Mouse (Mus musculus) embryonic facial prominence, embryonic 11.5 days (tissue): Measurements from ENCODE around the gene Elf3. TPM values are rescaled to one million over a fixed set of nuclear protein-coding genes. Genes with fewer than 3 reads are reported as not detected.

Experiments used
- ATAC-seq: fragments of 200-750 bp; cut with Nextera tagmentation; replicated peaks from 2 replicates; pipeline ENCODE4 v1.8.0; 2017; ENCODE audit warnings: low read depth; ENCODE audit not compliant: insufficient number of reproducible peaks, low FRiP score, low TSS enrichment
- DNase-seq: peaks from one replicate; pipeline ENCODE4 v3.0.0-alpha.2; 2015; ENCODE audit warnings: low spot score
- H3K27ac ChIP-seq: fragments of 300-500 bp; sonication (generic); replicated peaks from 2 replicates; pipeline ENCODE4 v1.5.1; 2014; ENCODE audit warnings: mild to moderate bottlenecking, low read depth, low read length, control low read depth
- H3K27me3 ChIP-seq: fragments of 300-500 bp; sonication (generic); 2 replicates; pipeline ENCODE4 v1.6.1; 2014; ENCODE audit warnings: mild to moderate bottlenecking, low read length, moderate library complexity, mixed read lengths; ENCODE audit not compliant: control insufficient read depth, insufficient read depth
- H3K36me3 ChIP-seq: fragments of 300-500 bp; sonication (generic); replicated peaks from 2 replicates; pipeline ENCODE4 v1.6.1; 2014; ENCODE audit warnings: low read depth, mild to moderate bottlenecking, low read length, moderate library complexity, mixed read lengths; ENCODE audit not compliant: control insufficient read depth, insufficient read depth
- H3K4me1 ChIP-seq: fragments of 300-500 bp; sonication (generic); 2 replicates; pipeline ENCODE4 v1.6.1; 2014; ENCODE audit warnings: low read length, mixed read lengths; ENCODE audit not compliant: control insufficient read depth, insufficient read depth
- H3K4me2 ChIP-seq: fragments of 300-500 bp; sonication (generic); 2 replicates; pipeline ENCODE4 v1.6.1; 2014; ENCODE audit warnings: low read depth, mild to moderate bottlenecking, control low read depth, low read length, moderate library complexity
- H3K4me3 ChIP-seq: fragments of 300-500 bp; sonication (generic); 2 replicates; pipeline ENCODE4 v1.5.1; 2014; ENCODE audit warnings: low read depth, low read length, control low read depth
- H3K9ac ChIP-seq: fragments of 300-500 bp; sonication (generic); replicated peaks from 2 replicates; pipeline ENCODE4 v1.6.1; 2014; ENCODE audit warnings: mild to moderate bottlenecking, control low read depth, low read length
- H3K9me3 ChIP-seq: fragments of 300-500 bp; sonication (generic); replicated peaks from 2 replicates; pipeline ENCODE4 v1.6.1; 2016; ENCODE audit warnings: mild to moderate bottlenecking, low read length, inconsistent platforms, mixed read lengths; ENCODE audit not compliant: control insufficient read depth
- WGBS: fragments of 180-500 bp; shearing (Covaris S2); extraction: QIAGEN DNeasy Blood & Tissue Kit; methylation state at CpG from one replicate; pipeline ENCODE4 v1.1.7; 2014; 5-methylcytosine and 5-hydroxymethylcytosine counted together
- polyA plus RNA-seq: library from polyadenylated mRNA; unstranded; fragments of >200 nt; fragmentation: Nextera tagmentation; extraction: Ambion mirVana; gene quantifications from 2 replicates; pipeline ENCODE4 v1.2.1, GENCODE M21; 2014

The Elf3 gene
- polyA plus RNA-seq, 1 experiment from 2014 or later = 2.9 TPM

- H3K9ac ChIP-seq = no peak overlapping the region
- no peak overlapping the region for H3K4me2 ChIP-seq
- H3K4me1 ChIP-seq = no peaks in the 10 kb centered on the region; the same call in 1 of the 2 replicates
- 85% methylated on average over 9 of the region's 9 CpGs for WGBS
- H3K4me3 ChIP-seq = no peak overlapping the region
- DNase-seq (no peak), ATAC-seq (no peak)
- no peaks in the 10 kb centered on the region for H3K27me3 ChIP-seq
- H3K36me3 ChIP-seq = no peaks in the 10 kb centered on the region
- no peak overlapping the region for H3K27ac ChIP-seq
- no peaks in the 10 kb centered on the region for H3K9me3 ChIP-seq
Measured at GRCm38 (mm10) chr1:135213772-135214640, 44.4 kb downstream of the Elf3 start.

DNA sequence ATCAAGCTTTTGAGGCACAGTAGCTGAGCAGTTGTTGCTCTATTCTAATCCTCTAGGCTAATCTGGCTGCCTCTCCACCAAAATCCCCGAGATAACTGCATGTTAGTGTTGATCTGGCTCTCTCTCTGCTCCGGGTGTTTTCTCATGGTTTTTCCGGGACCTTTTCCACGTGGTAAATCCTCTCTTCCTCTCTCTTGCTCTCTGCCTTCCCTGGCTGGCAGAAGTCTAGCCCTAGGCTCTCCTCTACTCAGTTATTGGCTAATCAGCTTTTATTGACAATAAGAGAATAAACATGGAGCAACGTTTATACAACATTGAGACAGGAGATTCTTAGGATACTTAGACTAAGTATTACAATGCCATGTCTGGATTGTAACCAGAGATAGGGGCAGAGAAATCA lies 47.9 kb downstream of the Elf3 start:
- Histone ChIP-seq H3K4me2 (no peak overlapping the region), H3K4me1 (no peaks in the 10 kb centered on the region), H3K27me3 (no peaks in the 10 kb centered on the region), H3K36me3 (no peaks in the 10 kb centered on the region), H3K9me3 (no peaks in the 10 kb centered on the region), H3K27ac (no peak overlapping the region), H3K9ac (no peak overlapping the region), H3K4me3 (no peak overlapping the region)
- 65% methylated on average over 5 of the region's 5 CpGs for WGBS
- DNase-seq = no peak
- no peak for ATAC-seq

DNA sequence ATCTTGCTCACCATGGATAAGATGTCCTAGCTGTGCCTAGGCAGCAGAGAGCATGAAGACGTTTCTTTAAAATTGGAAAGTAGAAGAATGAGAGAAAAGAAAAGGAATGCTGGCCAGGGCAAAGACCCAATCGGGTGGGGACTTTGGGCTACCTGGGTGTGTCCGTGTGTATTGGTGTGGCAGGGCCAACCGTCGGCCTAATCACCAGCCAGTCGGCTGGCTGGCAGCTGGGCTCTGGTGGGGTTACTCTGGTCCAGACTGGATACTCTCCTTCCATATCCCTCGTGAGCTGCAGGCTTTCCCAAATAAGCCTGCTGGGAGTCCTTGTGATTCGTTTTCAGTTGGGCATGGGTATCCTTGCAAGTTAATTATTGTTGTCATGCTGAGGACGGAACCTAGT lies 49.7 kb downstream of the Elf3 start:
- ATAC-seq = no peak
- no peak for DNase-seq
- no peak overlapping the region for H3K4me3 ChIP-seq
- H3K9ac ChIP-seq = no peak overlapping the region
- no peaks in the 10 kb centered on the region for H3K36me3 ChIP-seq
- H3K4me1 ChIP-seq = no peaks in the 10 kb centered on the region
- H3K4me2 ChIP-seq = no peak overlapping the region
- H3K27ac ChIP-seq = no peak overlapping the region
- no peaks in the 10 kb centered on the region for H3K27me3 ChIP-seq
- H3K9me3 ChIP-seq = no peaks in the 10 kb centered on the region
- WGBS = 71% methylated on average over 9 of the region's 9 CpGs

GRCm38 (mm10) chr1:135206586-135207339 lies 51.6 kb downstream of the Elf3 start:
- no peaks in the 10 kb centered on the region for H3K27me3 ChIP-seq
- no peaks in the 10 kb centered on the region for H3K9me3 ChIP-seq
- H3K27ac ChIP-seq = no peak overlapping the region
- no peak overlapping the region for H3K4me2 ChIP-seq
- DNase-seq = no peak
- H3K36me3 ChIP-seq = no peaks in the 10 kb centered on the region
- no peak overlapping the region for H3K4me3 ChIP-seq
- ATAC-seq = no peak
- 88% methylated on average over 14 of the region's 14 CpGs for WGBS
- no peaks in the 10 kb centered on the region for H3K4me1 ChIP-seq
- no peak overlapping the region for H3K9ac ChIP-seq

GRCm38 (mm10) chr1:135205257-135205656 lies 53.1 kb downstream of the Elf3 start:
- 51% methylated on average over 4 of the region's 4 CpGs for WGBS
- ATAC-seq (no peak), DNase-seq (no peak)
- H3K4me2 ChIP-seq = no peak overlapping the region
- H3K9me3 ChIP-seq = no peaks in the 10 kb centered on the region
- no peaks in the 10 kb centered on the region for H3K27me3 ChIP-seq
- H3K9ac ChIP-seq = no peak overlapping the region
- H3K36me3 ChIP-seq = no peaks in the 10 kb centered on the region
- H3K4me1 ChIP-seq = no peaks in the 10 kb centered on the region
- H3K27ac ChIP-seq = no peak overlapping the region
- H3K4me3 ChIP-seq = no peak overlapping the region

DNA sequence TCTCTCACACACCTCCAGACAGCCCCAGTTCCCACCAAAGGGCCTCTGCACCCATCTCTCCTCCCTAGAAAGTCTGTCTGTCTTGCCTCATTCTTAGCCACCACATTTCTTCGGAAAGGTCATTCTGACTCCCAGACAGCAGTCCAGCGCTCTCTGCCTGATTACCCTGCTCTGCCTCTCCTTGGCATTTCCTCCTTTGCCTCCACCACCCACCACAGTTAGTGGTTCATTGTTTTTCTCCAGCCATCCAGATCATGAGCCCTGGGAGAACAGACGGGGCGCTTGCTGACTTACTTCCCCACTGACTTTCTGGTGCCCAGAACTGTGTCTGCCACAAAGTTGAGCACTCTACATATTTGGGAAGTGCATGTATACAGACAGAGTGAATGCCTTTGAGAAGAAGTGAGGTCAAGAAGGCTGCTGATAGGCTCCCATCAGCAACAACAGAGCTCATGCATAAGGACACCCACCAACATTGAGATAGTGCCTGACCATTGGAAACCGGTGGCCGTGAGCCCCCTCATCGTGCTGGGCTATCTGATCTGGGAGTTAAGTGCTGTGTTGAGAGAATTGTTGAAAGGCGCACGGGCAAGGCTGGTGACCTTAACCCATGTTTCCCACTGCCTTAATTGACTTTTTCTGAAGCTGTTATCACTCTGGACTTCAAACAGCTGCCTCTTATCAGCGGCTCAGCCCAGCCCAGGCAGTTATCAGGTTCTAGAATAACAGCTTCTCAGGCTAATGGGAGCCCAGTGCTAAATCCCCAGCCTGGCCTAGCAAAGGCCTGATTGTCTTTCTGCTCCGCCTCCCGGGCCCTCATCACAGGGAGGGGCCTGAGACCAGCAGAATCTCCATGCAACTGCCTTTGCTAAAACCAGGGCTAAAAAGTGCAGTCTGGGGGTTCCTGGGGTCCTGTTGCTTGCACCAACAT lies 53.9 kb downstream of the Elf3 start:
- no peak for DNase-seq
- H3K27me3 ChIP-seq = no peaks in the 10 kb centered on the region
- H3K9me3 ChIP-seq = no peaks in the 10 kb centered on the region
- 33% methylated on average over 12 of the region's 12 CpGs for WGBS
- no peak overlapping the region for H3K4me3 ChIP-seq
- H3K4me2 ChIP-seq = no peak overlapping the region
- H3K27ac ChIP-seq = no peak overlapping the region
- no peak for ATAC-seq
- no peak overlapping the region for H3K9ac ChIP-seq
- H3K4me1 ChIP-seq = 0 out of 2 replicates have a peak, but pooled peaks cover under 1% of the 10 kb centered on the region
- no peaks in the 10 kb centered on the region for H3K36me3 ChIP-seq
